Comparison of ENCODE assay signal across 8 mouse cellular contexts in genomic region chr1:36475480-36476110, GRCm38 (mm10). TPM values are rescaled to one million over a fixed set of nuclear protein-coding genes. Genes with fewer than 3 reads are reported as not detected.
A peak's percentile ranks its signal among the peaks of the same experiment; 100 is the strongest.
DNase-seq lines count a peak whose midpoint lies in the region; ATAC-seq and TF ChIP-seq lines count a peak whose summit lies in the region.

No protein-coding gene starts in this region.

- peak overlapping the region; percentile 67 for H3K27ac ChIP-seq in cerebellum, adult 2 months (ENCODE audit: insufficient read depth, low read length)
- no peak overlapping the region for H3K27ac ChIP-seq in hindbrain, postnatal 0 days
- H3K27ac ChIP-seq in liver, postnatal 0 days (ENCODE audit: low read depth): no peak overlapping the region

- no peaks in the 10 kb centered on the region for H3K9me3 ChIP-seq in hindbrain, postnatal 0 days (ENCODE audit: low read length)
- no peaks in the 10 kb centered on the region for H3K9me3 ChIP-seq in liver, postnatal 0 days (ENCODE audit: low read length)

- no peak for TF ChIP-seq CTCF in cerebellum, adult 2 months (IDR thresholded peaks at IDR 0.05; ENCODE audit: borderline replicate concordance, insufficient read depth, low read depth, low read length)
- no peak for TF ChIP-seq CTCF in hindbrain, postnatal 0 days (IDR thresholded peaks at IDR 0.05; ENCODE audit: low read depth)
- no peak for TF ChIP-seq CTCF in liver, postnatal 0 days (IDR thresholded peaks at IDR 0.05; ENCODE audit: low read depth)

- no peak for TF ChIP-seq POLR2A in cerebellum, adult 2 months (IDR thresholded peaks at IDR 0.05; ENCODE audit: borderline replicate concordance, insufficient read depth, low read length)

- WGBS in cerebellum, adult 2 months: 6% methylated on average over 8 of the region's 8 CpGs
- 35% methylated on average over 8 of the region's 8 CpGs for WGBS in hindbrain, postnatal 0 days
- 41% methylated on average over 8 of the region's 8 CpGs for WGBS in liver, postnatal 0 days (ENCODE audit: insufficient replicate concordance)

- peak overlapping the region; percentile 88 for H3K4me3 ChIP-seq in cerebellum, adult 2 months (replicated peaks; ENCODE audit: insufficient read depth, low read depth, low read length)
- no peak overlapping the region for H3K4me3 ChIP-seq in hindbrain, postnatal 0 days (ENCODE audit: low read length)
- no peak overlapping the region for H3K4me3 ChIP-seq in liver, postnatal 0 days (ENCODE audit: low read depth, low read length)

- peaks cover 39% of the 10 kb centered on the region for H3K4me1 ChIP-seq in cerebellum, adult 2 months (ENCODE audit: control insufficient read depth, insufficient read depth, low read length)
- peaks cover 45% of the 10 kb centered on the region for H3K4me1 ChIP-seq in hindbrain, postnatal 0 days (ENCODE audit: insufficient read depth, low read length)
- peaks cover 49% of the 10 kb centered on the region for H3K4me1 ChIP-seq in liver, postnatal 0 days (ENCODE audit: insufficient read depth)

- H3K4me2 ChIP-seq in hindbrain, postnatal 0 days (ENCODE audit: low read depth, low read length): peak overlapping the region; percentile 83
- peak overlapping the region; percentile 19 for H3K4me2 ChIP-seq in liver, postnatal 0 days (ENCODE audit: low read depth, low read length)

- H3K27me3 ChIP-seq in cerebellum, adult 2 months (ENCODE audit: control insufficient read depth, insufficient read depth, low read length): no peaks in the 10 kb centered on the region
- H3K27me3 ChIP-seq in hindbrain, postnatal 0 days (ENCODE audit: insufficient read depth, low read length): no peaks in the 10 kb centered on the region
- peaks cover 8% of the 10 kb centered on the region; the same call in 1 of the 2 replicates for H3K27me3 ChIP-seq in liver, postnatal 0 days (ENCODE audit: insufficient read depth, low read length)

- peak in 1 of 2 experiments; percentile 46 for DNase-seq in cerebellum, adult 2 months
- no peak for DNase-seq in cerebellum, adult 9-11 months
- peak; percentile 43 for DNase-seq in NIH3T3 (ENCODE audit: low read depth)
- peak; percentile 24 for DNase-seq in hindbrain, postnatal 0 days (ENCODE audit: low spot score)
- no peak for DNase-seq in liver, postnatal 0 days
- DNase-seq in natural killer cell, adult 2 months (ENCODE audit: low spot score in 2 of 2): no peak
- DNase-seq in adrenal gland, adult 2 months: no peak
- no peak for DNase-seq in layer of hippocampus, postnatal 25 days (ENCODE audit: extremely low spot score in 1 of 2, low spot score in 1 of 2)

- TF ChIP-seq EP300 in liver, postnatal 0 days (IDR thresholded peaks at IDR 0.05; ENCODE audit: low read depth): no peak

- no peaks in the 10 kb centered on the region for H3K36me3 ChIP-seq in hindbrain, postnatal 0 days (ENCODE audit: insufficient read depth, low read length)
- H3K36me3 ChIP-seq in liver, postnatal 0 days (replicated peaks; ENCODE audit: insufficient read depth, low read length): no peaks in the 10 kb centered on the region

- no peak for ATAC-seq in hindbrain, postnatal 0 days
- ATAC-seq in liver, postnatal 0 days: no peak

- H3K9ac ChIP-seq in hindbrain, postnatal 0 days (replicated peaks; ENCODE audit: low read length): peak overlapping the region; percentile 41; the same call in 1 of the 2 replicates
- no peak overlapping the region for H3K9ac ChIP-seq in liver, postnatal 0 days (replicated peaks)

RNA-seq across cellular contexts. Expression of gene Cnnm4, which starts 4.2 kb away (rescaled TPM):
- polyA plus RNA-seq in cerebellum, adult 2 months (2012; rRNA removed): 12.2 and 14.6 TPM in 2 replicates
- 18.5 and 19.6 TPM in 2 replicates for total RNA-seq in hindbrain, postnatal 0 days (2014; rRNA removed)
- 9.6 and 10.0 TPM in 2 replicates for polyA plus RNA-seq in hindbrain, postnatal 0 days (2015; fragmentation: Nextera tagmentation; extraction: Ambion mirVana)
- polyA plus RNA-seq in liver, postnatal 0 days (2015; fragmentation: Nextera tagmentation; extraction: Ambion mirVana): 2.1 and 2.2 TPM in 2 replicates
- 1 to 10 TPM; 4.6 to 5.3 TPM for total RNA-seq in adrenal gland, adult 2 months (2021)
- 2.6 and 3.3 TPM in 2 replicates for polyA plus RNA-seq in adrenal gland, adult 2 months (2012; rRNA removed)
- 10 to 100 TPM; 15.8 to 17.9 TPM for total RNA-seq in layer of hippocampus, postnatal 25 days (2021)

RNA-seq across cellular contexts. Expression of gene Lman2l, which starts 30.5 kb away (rescaled TPM):
- polyA plus RNA-seq in cerebellum, adult 2 months (2012; rRNA removed): 37.9 and 41.9 TPM in 2 replicates
- 20.4 and 21.6 TPM in 2 replicates for total RNA-seq in hindbrain, postnatal 0 days (2014; rRNA removed)
- polyA plus RNA-seq in hindbrain, postnatal 0 days (2015; fragmentation: Nextera tagmentation; extraction: Ambion mirVana): 42.6 and 45.5 TPM in 2 replicates
- 9.0 and 9.9 TPM in 2 replicates for polyA plus RNA-seq in liver, postnatal 0 days (2015; fragmentation: Nextera tagmentation; extraction: Ambion mirVana)
- 10 to 100 TPM; 50.5 to 54.5 TPM for total RNA-seq in adrenal gland, adult 2 months (2021)
- 13.7 and 15.0 TPM in 2 replicates for polyA plus RNA-seq in adrenal gland, adult 2 months (2012; rRNA removed)
- total RNA-seq in layer of hippocampus, postnatal 25 days (2021): 10 to 100 TPM; 61.4 to 63.8 TPM

RNA-seq across cellular contexts. Expression of gene Cnnm3, which starts 36.1 kb away (rescaled TPM):
- 46.2 and 48.7 TPM in 2 replicates for polyA plus RNA-seq in cerebellum, adult 2 months (2012; rRNA removed)
- 28.4 and 35.9 TPM in 2 replicates for total RNA-seq in hindbrain, postnatal 0 days (2014; rRNA removed)
- polyA plus RNA-seq in hindbrain, postnatal 0 days (2015; fragmentation: Nextera tagmentation; extraction: Ambion mirVana): 5.2 and 5.4 TPM in 2 replicates
- polyA plus RNA-seq in liver, postnatal 0 days (2015; fragmentation: Nextera tagmentation; extraction: Ambion mirVana): 0.92 and 1.1 TPM in 2 replicates
- total RNA-seq in adrenal gland, adult 2 months (2021): 10 to 100 TPM; 25.9 to 32.0 TPM
- polyA plus RNA-seq in adrenal gland, adult 2 months (2012; rRNA removed): 53.9 and 70.6 TPM in 2 replicates
- 10 to 100 TPM; 33.2 to 37.5 TPM for total RNA-seq in layer of hippocampus, postnatal 25 days (2021)

Comparison
In these comparisons a context has a peak if more than half of its experiments do, and no peak if none do; other contexts are left out.
1. DNase-seq: peak in NIH3T3 (single experiment) and hindbrain, postnatal 0 days (single experiment); none in cerebellum, adult 9-11 months (single experiment), liver, postnatal 0 days (single experiment), natural killer cell, adult 2 months (0 of 2), adrenal gland, adult 2 months (single experiment) and layer of hippocampus, postnatal 25 days (0 of 2).